Mouse (Mus musculus) forebrain, embryonic 15.5 days (tissue): Measurements from ENCODE around the gene Gnai2. TPM values are rescaled to one million over a fixed set of nuclear protein-coding genes. Genes with fewer than 3 reads are reported as not detected.
"Not testable (repeated sequence)": the region's sequence is repeated elsewhere in the genome, so short reads cannot be mapped to it uniquely, and the experiment has no call there.

Experiments
- ATAC-seq: fragments of 200-750 bp; cut with Nextera tagmentation; replicated peaks from 2 replicates; pipeline ENCODE4 v1.8.0; 2017; ENCODE audit warnings: mild to moderate bottlenecking, moderate TSS enrichment, moderate library complexity
- H3K27ac ChIP-seq: fragments of 300-500 bp; sonication (generic); replicated peaks from 2 replicates; pipeline ENCODE4 v1.5.1; 2015; ENCODE audit warnings: mild to moderate bottlenecking, inconsistent platforms
- H3K27me3 ChIP-seq: fragments of 300-500 bp; sonication (generic); 2 replicates; pipeline ENCODE4 v1.6.1; 2015; ENCODE audit warnings: inconsistent platforms
- H3K36me3 ChIP-seq: fragments of 300-500 bp; sonication (generic); 2 replicates; pipeline ENCODE4 v1.6.1; 2015; ENCODE audit warnings: mild to moderate bottlenecking, inconsistent platforms
- H3K4me1 ChIP-seq: fragments of 300-500 bp; sonication (generic); 2 replicates; pipeline ENCODE4 v1.6.1; 2015; ENCODE audit warnings: inconsistent platforms
- H3K4me2 ChIP-seq: fragments of 300-500 bp; sonication (generic); replicated peaks from 2 replicates; pipeline ENCODE4 v1.6.1; 2015; ENCODE audit warnings: mild to moderate bottlenecking, inconsistent platforms
- H3K4me3 ChIP-seq: fragments of 300-500 bp; sonication (generic); 2 replicates; pipeline ENCODE4 v1.5.1; 2015; ENCODE audit warnings: mild to moderate bottlenecking, inconsistent platforms
- H3K9ac ChIP-seq: fragments of 300-500 bp; sonication (generic); replicated peaks from 2 replicates; pipeline ENCODE4 v1.6.1; 2015; ENCODE audit warnings: mild to moderate bottlenecking, inconsistent platforms
- H3K9me3 ChIP-seq: fragments of 300-500 bp; sonication (generic); 2 replicates; pipeline ENCODE4 v1.6.1; 2016; ENCODE audit warnings: inconsistent platforms
- WGBS: fragments of 180-500 bp; shearing (Covaris S2); methylation state at CpG from one replicate; pipeline ENCODE4 v1.1.7; 2015; ENCODE audit warnings: mixed read lengths; 5-methylcytosine and 5-hydroxymethylcytosine counted together
- polyA plus RNA-seq: library from polyadenylated mRNA; unstranded; fragments of >200 nt; fragmentation: Nextera tagmentation; extraction: Ambion mirVana; gene quantifications from 2 replicates; pipeline ENCODE4 v1.2.1, GENCODE M21; 2015

Gnai2 gene
- polyA plus RNA-seq = 335 and 338 TPM in 2 replicates

- H3K4me2 ChIP-seq = peak within 1 kb of the TSS; percentile 97
- H3K9me3 ChIP-seq = no peaks in the 10 kb centered on the region
- peak; percentile 90 for ATAC-seq
- H3K27ac ChIP-seq = peak within 1 kb of the TSS; percentile 89
- peak within 1 kb of the TSS; percentile 88 for H3K9ac ChIP-seq
- WGBS = 5% methylated on average over 38 of the region's 38 CpGs
- H3K4me1 ChIP-seq = peaks cover 51% of the 10 kb centered on the region
- H3K4me3 ChIP-seq = peak within 1 kb of the TSS; percentile 77
- H3K36me3 ChIP-seq = no peaks in the 10 kb centered on the region
- no peaks in the 10 kb centered on the region for H3K27me3 ChIP-seq
These were observed at the start of gene Gnai2 for GRCm38 (mm10) chr9:107635279-107636028. Gene Gnai2, minus strand, starts transcription at chr9:107635367.

DNA sequence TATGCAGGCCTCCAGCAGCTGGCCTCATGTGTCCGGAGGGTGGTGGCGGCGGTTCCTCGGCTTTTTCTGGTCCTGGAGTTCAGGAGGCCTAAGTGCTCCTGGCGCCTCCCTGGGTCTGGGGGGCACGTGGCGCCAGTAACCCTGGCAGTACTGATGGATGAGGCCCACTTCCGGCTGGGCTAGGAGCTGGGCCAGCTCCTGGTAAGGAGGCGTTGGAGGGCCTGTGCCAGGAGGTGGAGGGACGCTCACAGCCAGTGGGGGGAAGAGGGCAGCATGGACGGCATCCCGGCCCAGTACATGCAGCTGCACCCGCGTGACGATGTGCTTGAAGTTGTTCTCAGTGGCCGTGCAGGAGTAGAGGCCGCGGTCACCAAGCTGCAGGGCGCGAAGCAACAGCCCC lies 47.2 kb upstream of the Gnai2 start:
- Histone ChIP-seq H3K9me3 (no peaks in the 10 kb centered on the region), H3K9ac (no peak overlapping the region), H3K27me3 (peaks cover 4% of the 10 kb centered on the region), H3K36me3 (peaks cover 22% of the 10 kb centered on the region; the same call in 1 of the 2 replicates), H3K4me2 (no peak overlapping the region), H3K4me1 (no peaks in the 10 kb centered on the region), H3K27ac (no peak overlapping the region), H3K4me3 (no peak overlapping the region)
- no peak for ATAC-seq
- 86% methylated on average over 20 of the region's 20 CpGs for WGBS

- Histone ChIP-seq H3K4me2 (no peak within 1 kb of the TSS), H3K4me1 (peaks cover 18% of the 10 kb centered on the region), H3K9me3 (no peaks in the 10 kb centered on the region), H3K36me3 (peaks cover 19% of the 10 kb centered on the region; the same call in 1 of the 2 replicates), H3K9ac (no peak within 1 kb of the TSS), H3K27me3 (peaks cover 25% of the 10 kb centered on the region), H3K4me3 (no peak within 1 kb of the TSS), H3K27ac (no peak within 1 kb of the TSS)
- ATAC-seq = no peak
- 45% methylated on average over 5 of the region's 5 CpGs for WGBS
These were observed 44.3 kb upstream of the Gnai2 start, which contains the start of gene Gnat1 for GRCm38 (mm10) chr9:107679501-107679900. Gene Gnat1, minus strand, starts transcription at chr9:107679712.

GRCm38 (mm10) chr9:107678861-107679260 lies 43.7 kb upstream of the Gnai2 start:
- H3K4me3 ChIP-seq = no peak overlapping the region
- no peak overlapping the region for H3K9ac ChIP-seq
- peaks cover 12% of the 10 kb centered on the region; the same call in 1 of the 2 replicates for H3K36me3 ChIP-seq
- ATAC-seq = no peak
- H3K9me3 ChIP-seq = no peaks in the 10 kb centered on the region
- 93% methylated on average over 2 of the region's 2 CpGs for WGBS
- no peak overlapping the region for H3K27ac ChIP-seq
- peaks cover 18% of the 10 kb centered on the region for H3K4me1 ChIP-seq
- no peak overlapping the region for H3K4me2 ChIP-seq
- peaks cover 25% of the 10 kb centered on the region for H3K27me3 ChIP-seq

GRCm38 (mm10) chr9:107677819-107678526 lies 42.8 kb upstream of the Gnai2 start:
- ATAC-seq, H3K9ac ChIP-seq, H3K27ac ChIP-seq, H3K4me2 ChIP-seq, H3K4me3 ChIP-seq, H3K9me3 ChIP-seq, H3K36me3 ChIP-seq: not testable (repeated sequence)
- Histone ChIP-seq H3K27me3 (peaks cover 25% of the 10 kb centered on the region), H3K4me1 (peaks cover 18% of the 10 kb centered on the region)
- 37% methylated on average over 14 of the region's 14 CpGs for WGBS

- Histone ChIP-seq H3K9me3 (no peaks in the 10 kb centered on the region), H3K9ac (no peak overlapping the region), H3K27me3 (peaks cover 25% of the 10 kb centered on the region), H3K4me1 (peaks cover 18% of the 10 kb centered on the region), H3K4me2 (peak overlapping the region; percentile 56), H3K36me3 (no peaks in the 10 kb centered on the region), H3K4me3 (no peak overlapping the region), H3K27ac (no peak overlapping the region)
- 0 out of 2 replicates have a peak, but pooled peaks have one; percentile 1 for ATAC-seq
- 21% methylated on average over 17 of the region's 17 CpGs for WGBS
These were observed 42.1 kb upstream of the Gnai2 start for GRCm38 (mm10) chr9:107677091-107677784.

DNA sequence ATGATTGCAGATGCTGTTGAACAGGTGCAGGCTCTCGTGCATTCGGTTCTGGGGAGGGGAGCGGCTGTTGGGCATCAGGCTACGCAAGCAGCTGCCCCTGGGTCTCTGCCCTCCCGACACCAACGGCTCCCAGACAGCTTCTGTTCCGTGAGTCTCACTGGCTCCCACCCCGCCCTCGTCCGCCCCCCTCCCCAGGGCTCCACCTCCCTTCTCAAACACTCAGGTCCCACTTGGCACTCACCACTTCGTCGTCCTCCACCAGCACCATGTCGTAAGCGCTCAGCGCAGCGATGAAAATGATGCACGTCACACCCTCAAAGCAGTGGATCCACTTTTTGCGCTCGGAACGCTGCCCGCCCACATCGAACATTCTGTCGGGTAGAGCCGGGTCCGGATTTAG lies 41.1 kb upstream of the Gnai2 start:
- Histone ChIP-seq H3K27me3 (peaks cover 25% of the 10 kb centered on the region), H3K27ac (no peak overlapping the region), H3K4me2 (peak overlapping the region; percentile 56), H3K9ac (peak overlapping the region; percentile 8), H3K4me3 (peak overlapping the region; percentile 33), H3K36me3 (no peaks in the 10 kb centered on the region), H3K4me1 (peaks cover 18% of the 10 kb centered on the region), H3K9me3 (no peaks in the 10 kb centered on the region)
- under 1% methylated on average over 25 of the region's 25 CpGs for WGBS
- peak; percentile 34 for ATAC-seq

DNA sequence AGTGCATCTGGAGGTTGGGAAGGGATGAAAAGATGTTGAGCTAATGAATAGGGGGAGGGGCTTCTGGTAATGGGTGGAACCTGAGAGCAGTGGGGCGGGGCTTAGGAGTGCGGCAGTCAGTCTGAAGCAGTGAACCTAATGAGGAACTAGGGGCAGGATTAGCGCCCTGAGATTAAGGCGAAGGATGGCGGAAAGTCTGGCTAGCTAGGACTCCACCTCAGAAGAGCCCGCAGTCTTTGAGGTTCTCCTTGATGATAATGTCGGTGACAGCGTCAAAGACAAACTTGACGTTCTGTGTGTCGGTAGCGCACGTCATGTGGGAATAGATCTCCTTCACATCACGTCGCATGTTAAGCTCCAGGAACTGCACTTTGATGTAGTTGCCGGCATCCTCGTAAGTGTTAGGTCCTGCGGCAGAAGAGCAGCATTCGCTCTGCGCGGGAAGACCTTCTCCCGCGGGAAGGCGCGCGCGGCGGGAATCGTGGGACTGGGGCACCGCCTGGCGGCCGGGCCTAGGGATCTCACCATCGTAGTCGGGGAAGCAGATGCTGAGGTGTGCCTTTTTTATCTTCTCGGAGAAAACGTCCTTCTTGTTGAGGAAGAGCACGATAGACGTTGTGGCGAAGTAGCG lies 40.6 kb upstream of the Gnai2 start:
- under 1% methylated on average over 39 of the region's 39 CpGs for WGBS
- H3K27ac ChIP-seq = no peak overlapping the region

GRCm38 (mm10) chr9:107674609-107675429 lies 39.7 kb upstream of the Gnai2 start:
- Histone ChIP-seq H3K27ac (no peak overlapping the region), H3K9me3 (no peaks in the 10 kb centered on the region), H3K4me3 (no peak overlapping the region), H3K4me2 (no peak overlapping the region), H3K4me1 (peaks cover 18% of the 10 kb centered on the region), H3K9ac (no peak overlapping the region), H3K27me3 (peaks cover 25% of the 10 kb centered on the region), H3K36me3 (no peaks in the 10 kb centered on the region)
- ATAC-seq = no peak
- 57% methylated on average over 9 of the region's 9 CpGs for WGBS

More for the DNA sequence above, 40.6 kb upstream of the Gnai2 start:
- Histone ChIP-seq H3K4me3 (peak overlapping the region; percentile 33), H3K36me3 (no peaks in the 10 kb centered on the region), H3K27me3 (peaks cover 25% of the 10 kb centered on the region), H3K9ac (peak overlapping the region; percentile 8), H3K4me1 (peaks cover 18% of the 10 kb centered on the region), H3K9me3 (no peaks in the 10 kb centered on the region), H3K4me2 (peak overlapping the region; percentile 56)
- ATAC-seq = peak; percentile 46

DNA sequence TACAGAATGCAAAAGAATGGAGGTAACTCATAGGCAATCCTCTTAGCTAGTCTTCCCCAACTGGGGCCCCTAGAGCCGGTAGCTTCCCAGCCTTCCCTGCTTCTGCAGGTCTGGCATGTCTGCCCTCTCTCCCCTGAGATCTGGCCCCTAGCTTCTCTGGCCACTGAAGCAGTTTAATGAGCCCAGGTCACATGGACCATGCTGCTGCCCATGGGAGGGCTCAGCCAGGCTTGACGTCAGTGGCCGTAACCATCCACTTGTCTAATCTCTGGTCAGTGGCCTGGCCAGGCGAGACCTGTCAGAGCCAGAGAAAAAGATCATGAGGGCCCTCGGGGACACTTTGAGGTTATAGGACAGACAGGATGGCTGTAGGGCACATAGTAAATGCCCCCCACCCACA lies 35.1 kb upstream of the Gnai2 start:
- Histone ChIP-seq H3K9me3 (no peaks in the 10 kb centered on the region), H3K4me1 (peaks cover 24% of the 10 kb centered on the region), H3K36me3 (no peaks in the 10 kb centered on the region), H3K27me3 (peaks cover 20% of the 10 kb centered on the region; the same call in 1 of the 2 replicates), H3K27ac (no peak overlapping the region), H3K4me2 (no peak overlapping the region), H3K9ac (no peak overlapping the region), H3K4me3 (no peak overlapping the region)
- 68% methylated on average over 5 of the region's 5 CpGs for WGBS
- ATAC-seq = no peak

DNA sequence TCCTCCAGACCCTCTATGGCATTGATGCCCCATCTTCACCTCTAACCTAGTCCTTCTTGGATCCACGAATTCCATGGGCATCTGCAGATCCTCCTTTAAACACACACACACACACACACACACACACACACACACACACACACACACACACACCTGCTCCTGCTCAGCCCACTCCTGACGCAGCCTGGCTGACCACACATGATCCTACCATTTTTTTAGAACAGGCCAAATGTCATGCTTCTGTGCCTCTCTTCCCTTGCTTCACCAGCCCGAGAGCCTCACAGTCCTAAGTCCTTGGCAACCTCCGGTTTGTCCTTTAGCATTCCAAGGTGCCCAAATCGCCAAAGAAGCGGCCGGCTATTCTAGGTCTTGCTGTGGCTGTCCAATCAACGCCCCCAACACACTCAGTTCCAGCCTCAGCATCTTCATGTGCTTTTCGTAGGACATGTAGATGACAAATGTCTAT lies 34.3 kb upstream of the Gnai2 start, which contains the start of gene Slc38a3:
Slc38a3 (minus strand) TSS at position 51 of the 466 bp plus-strand sequence.
- Histone ChIP-seq H3K36me3 (no peaks in the 10 kb centered on the region), H3K27ac (no peak within 1 kb of the TSS), H3K4me2 (no peak within 1 kb of the TSS), H3K4me3 (no peak within 1 kb of the TSS), H3K9me3 (no peaks in the 10 kb centered on the region), H3K9ac (no peak within 1 kb of the TSS), H3K4me1 (peaks cover 24% of the 10 kb centered on the region), H3K27me3 (peaks cover 14% of the 10 kb centered on the region; the same call in 1 of the 2 replicates)
- ATAC-seq = no peak
- WGBS = 84% methylated on average over 9 of the region's 9 CpGs
